Mouse (Mus musculus): ENCODE measurements around the gene Fam198b. TPM values are rescaled to one million over a fixed set of nuclear protein-coding genes. Genes with fewer than 3 reads are reported as not detected.

The Fam198b gene
- polyA plus RNA-seq, 1 experiment from 2014 or later: 26.1 TPM

DNA sequence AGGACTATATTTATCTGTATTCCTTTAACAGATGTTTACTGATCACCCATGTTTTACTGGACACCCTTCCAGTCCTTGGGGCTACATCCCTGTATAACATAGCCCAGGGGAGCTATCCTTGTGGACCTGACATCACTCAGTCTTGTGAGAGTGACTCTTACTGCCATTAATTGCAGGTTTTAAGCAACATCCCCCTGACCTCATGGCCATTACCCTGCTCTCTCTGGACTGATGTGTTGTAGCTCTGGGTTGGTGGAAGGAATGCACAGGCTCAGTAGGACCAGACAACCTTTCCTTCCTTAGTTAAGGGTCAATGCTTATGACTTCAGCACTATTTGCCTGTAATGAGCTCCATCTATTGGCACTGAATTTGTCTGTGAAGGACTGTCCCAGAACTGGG is 14.2 kb downstream of the Fam198b start:
- Histone ChIP-seq H3K27ac (peak overlapping the region; percentile 69), H3K79me2 (ENCODE audit: inconsistent target) (peaks cover 71% of the 10 kb centered on the region), H3K36me3 (ENCODE audit: inconsistent target) (no peaks in the 10 kb centered on the region)

DNA sequence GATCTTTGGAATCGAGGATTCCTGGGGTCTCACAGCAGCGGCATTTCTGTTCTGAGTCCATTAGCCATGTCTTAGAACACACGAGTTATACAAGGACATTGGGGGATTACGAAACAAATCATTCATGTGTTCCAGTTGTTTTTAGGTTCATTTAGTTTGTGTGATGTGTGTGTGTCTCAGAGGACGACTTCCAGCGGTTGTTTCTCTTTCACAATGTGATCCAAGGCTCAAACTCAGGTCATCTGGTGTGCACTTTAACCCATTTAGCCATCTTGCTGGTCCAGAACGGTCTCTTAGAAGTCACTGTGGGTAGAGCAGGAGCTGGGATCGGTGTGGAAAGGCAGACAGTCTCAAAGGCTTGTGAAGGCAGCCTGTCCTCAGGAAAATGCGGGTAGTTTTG is 15.6 kb downstream of the Fam198b start:
- Histone ChIP-seq H3K79me2 (ENCODE audit: inconsistent target) (peaks cover 71% of the 10 kb centered on the region), H3K27ac (peak overlapping the region; percentile 69)
- 74% methylated on average over 9 of the region's 9 CpGs for WGBS (ENCODE audit: missing documents)

More for the DNA sequence above, 14.2 kb downstream of the Fam198b start:
- no peak overlapping the region for H3K4me3 ChIP-seq (ENCODE audit: inconsistent target)

DNA sequence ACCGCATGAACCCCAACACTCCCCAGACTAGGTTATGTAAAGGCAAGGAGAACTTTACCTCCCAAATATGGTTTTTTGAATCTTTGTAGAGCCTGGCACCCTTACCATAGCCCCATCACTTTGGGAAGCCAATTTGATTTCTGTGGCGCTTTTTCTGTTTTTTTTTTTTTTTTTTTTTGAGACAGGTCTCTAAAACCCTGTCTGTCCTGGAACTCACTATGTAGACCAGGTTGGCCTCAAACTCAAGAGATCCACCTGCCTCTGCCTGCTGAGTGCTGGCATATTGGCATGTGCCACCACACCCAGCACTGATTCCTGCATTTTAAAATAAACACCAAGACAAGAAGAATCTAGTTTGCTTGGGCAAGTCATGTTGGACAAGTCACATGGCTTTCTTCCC is 16.2 kb downstream of the Fam198b start:
- Histone ChIP-seq H3K36me3 (ENCODE audit: inconsistent target) (no peaks in the 10 kb centered on the region), H3K4me3 (ENCODE audit: inconsistent target) (no peak overlapping the region), H3K27ac (peak overlapping the region; percentile 69), H3K79me2 (ENCODE audit: inconsistent target) (peaks cover 71% of the 10 kb centered on the region)
- WGBS (ENCODE audit: missing documents): 100% methylated on average over 2 of the region's 2 CpGs

More for the DNA sequence above, 15.6 kb downstream of the Fam198b start:
- no peak overlapping the region for H3K4me3 ChIP-seq (ENCODE audit: inconsistent target)
- no peaks in the 10 kb centered on the region for H3K36me3 ChIP-seq (ENCODE audit: inconsistent target)

DNA sequence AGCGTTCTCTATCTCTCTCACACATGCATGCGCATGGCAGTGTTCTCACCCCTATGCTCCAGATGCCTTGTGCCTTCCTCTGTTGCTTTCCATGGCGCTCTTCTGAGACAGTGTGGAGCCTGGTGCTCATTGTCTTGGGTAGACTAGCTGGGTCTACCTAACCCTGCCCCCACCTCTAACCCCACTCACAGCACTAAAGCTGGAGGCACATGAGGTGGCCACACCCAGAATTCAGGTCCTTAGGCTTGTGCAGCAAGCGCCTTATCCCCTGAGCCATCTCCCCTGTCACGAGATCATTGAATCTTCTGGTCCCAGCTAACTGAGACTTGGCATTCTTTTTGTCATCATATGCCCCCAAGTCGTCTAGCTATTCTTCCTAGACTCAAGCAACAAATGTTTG is 17.0 kb downstream of the Fam198b start:
- WGBS (ENCODE audit: missing documents): 96% methylated on average over 6 of the region's 6 CpGs

DNA sequence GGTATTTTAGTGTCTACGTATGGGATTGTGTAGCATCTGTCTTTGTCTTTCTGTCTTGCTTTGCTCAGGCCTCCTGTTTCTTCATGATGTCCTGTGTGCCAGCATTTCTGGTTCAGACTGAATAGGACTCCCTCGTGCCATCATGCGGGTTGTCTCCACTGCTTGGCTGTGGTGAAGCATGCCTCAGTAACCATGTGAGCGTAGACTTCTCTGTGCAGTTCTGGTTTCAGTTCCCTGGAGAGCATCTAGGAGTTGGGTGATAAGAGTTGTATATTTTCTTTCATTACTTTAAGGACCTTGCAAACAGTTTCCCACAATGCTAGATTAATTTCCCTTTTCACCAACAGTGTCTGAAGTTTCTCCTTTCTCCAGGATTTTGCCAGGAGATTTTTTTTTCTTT is 17.4 kb downstream of the Fam198b start:
- Histone ChIP-seq H3K27ac (peak overlapping the region; percentile 69), H3K4me3 (ENCODE audit: inconsistent target) (no peak overlapping the region), H3K36me3 (ENCODE audit: inconsistent target) (no peaks in the 10 kb centered on the region), H3K79me2 (ENCODE audit: inconsistent target) (peaks cover 60% of the 10 kb centered on the region)
- WGBS (ENCODE audit: missing documents): 38% methylated on average over 4 of the region's 4 CpGs

More for the DNA sequence above, 17.0 kb downstream of the Fam198b start:
- H3K79me2 ChIP-seq (ENCODE audit: inconsistent target): peaks cover 64% of the 10 kb centered on the region
- H3K27ac ChIP-seq: peak overlapping the region; percentile 69
- no peak overlapping the region for H3K4me3 ChIP-seq (ENCODE audit: inconsistent target)
- H3K36me3 ChIP-seq (ENCODE audit: inconsistent target): no peaks in the 10 kb centered on the region

- no peak overlapping the region for H3K27ac ChIP-seq
- H3K79me2 ChIP-seq (ENCODE audit: inconsistent target): peaks cover 54% of the 10 kb centered on the region
- H3K36me3 ChIP-seq (ENCODE audit: inconsistent target): no peaks in the 10 kb centered on the region
- 52% methylated on average over 6 of the region's 6 CpGs for whole genome bisulfite sequencing (ENCODE audit: missing documents)
- no peak overlapping the region for H3K4me3 ChIP-seq (ENCODE audit: inconsistent target)
Measured at GRCm38 (mm10) chr3:79903803-79904202, 19.5 kb downstream of the Fam198b start.

GRCm38 (mm10) chr3:79904238-79904757 is 20.0 kb downstream of the Fam198b start:
- Histone ChIP-seq H3K36me3 (ENCODE audit: inconsistent target) (no peaks in the 10 kb centered on the region), H3K4me3 (ENCODE audit: inconsistent target) (no peak overlapping the region), H3K27ac (no peak overlapping the region), H3K79me2 (ENCODE audit: inconsistent target) (peaks cover 52% of the 10 kb centered on the region)
- WGBS (ENCODE audit: missing documents): 93% methylated on average over 10 of the region's 10 CpGs

GRCm38 (mm10) chr3:79905397-79905796 is 21.1 kb downstream of the Fam198b start:
- peaks cover 41% of the 10 kb centered on the region; the same call in 1 of the 2 replicates for H3K79me2 ChIP-seq (ENCODE audit: inconsistent target)
- H3K36me3 ChIP-seq (ENCODE audit: inconsistent target): no peaks in the 10 kb centered on the region
- no peak overlapping the region for H3K4me3 ChIP-seq (ENCODE audit: inconsistent target)
- no peak overlapping the region for H3K27ac ChIP-seq

DNA sequence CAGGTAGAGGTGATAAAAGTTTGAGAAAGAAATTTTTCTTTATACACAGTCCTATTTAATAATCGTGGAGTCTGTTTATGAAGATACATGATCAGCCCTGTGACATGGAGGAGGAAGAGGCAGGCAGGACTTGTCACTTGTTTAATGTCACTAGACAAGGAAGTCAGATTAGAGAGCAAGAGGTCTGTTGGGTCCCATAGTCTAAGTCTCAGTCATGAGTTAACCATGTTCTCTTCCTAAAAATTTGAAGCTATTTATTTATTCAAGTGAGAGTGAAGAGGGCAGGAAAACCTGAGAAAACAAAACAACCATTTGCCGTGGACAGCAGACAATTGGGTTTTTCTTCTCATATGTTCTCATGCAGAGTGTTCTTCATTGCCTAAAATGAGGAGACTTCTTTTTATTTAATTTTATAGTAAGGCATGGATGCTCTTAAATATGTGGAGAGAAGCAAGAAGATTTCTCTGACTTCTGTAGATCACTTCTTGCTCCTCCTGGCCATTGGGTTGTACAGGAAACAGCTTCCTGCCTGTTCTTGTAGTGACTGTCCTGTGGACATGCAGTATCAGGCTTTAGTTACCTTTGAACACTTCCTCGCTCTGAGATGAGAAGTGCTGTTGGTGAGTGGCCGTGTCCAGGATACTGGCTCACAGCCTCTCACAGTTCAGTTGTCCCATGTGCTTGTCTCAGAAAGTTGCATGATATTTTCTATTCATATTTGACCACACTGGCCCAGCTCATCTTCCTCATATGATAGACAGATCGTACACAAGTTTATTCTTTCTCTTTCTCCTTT is 22.1 kb downstream of the Fam198b start:
- 32% methylated on average over 5 of the region's 5 CpGs for WGBS (ENCODE audit: missing documents)
- no peaks in the 10 kb centered on the region for H3K36me3 ChIP-seq (ENCODE audit: inconsistent target)
- no peak overlapping the region for H3K4me3 ChIP-seq (ENCODE audit: inconsistent target)
- H3K79me2 ChIP-seq (ENCODE audit: inconsistent target): peaks cover 40% of the 10 kb centered on the region; the same call in 1 of the 2 replicates
- H3K27ac ChIP-seq: 0 out of 2 replicates have a peak overlapping the region, but pooled peaks have one; percentile 10

- Histone ChIP-seq H3K79me2 (ENCODE audit: inconsistent target) (peaks cover 43% of the 10 kb centered on the region; the same call in 1 of the 2 replicates), H3K27ac (no peak overlapping the region), H3K4me3 (ENCODE audit: inconsistent target) (no peak overlapping the region), H3K36me3 (ENCODE audit: inconsistent target) (no peaks in the 10 kb centered on the region)
- WGBS (ENCODE audit: missing documents): 37% methylated on average over 7 of the region's 7 CpGs
Measured at GRCm38 (mm10) chr3:79907223-79907622, 22.9 kb downstream of the Fam198b start.

DNA sequence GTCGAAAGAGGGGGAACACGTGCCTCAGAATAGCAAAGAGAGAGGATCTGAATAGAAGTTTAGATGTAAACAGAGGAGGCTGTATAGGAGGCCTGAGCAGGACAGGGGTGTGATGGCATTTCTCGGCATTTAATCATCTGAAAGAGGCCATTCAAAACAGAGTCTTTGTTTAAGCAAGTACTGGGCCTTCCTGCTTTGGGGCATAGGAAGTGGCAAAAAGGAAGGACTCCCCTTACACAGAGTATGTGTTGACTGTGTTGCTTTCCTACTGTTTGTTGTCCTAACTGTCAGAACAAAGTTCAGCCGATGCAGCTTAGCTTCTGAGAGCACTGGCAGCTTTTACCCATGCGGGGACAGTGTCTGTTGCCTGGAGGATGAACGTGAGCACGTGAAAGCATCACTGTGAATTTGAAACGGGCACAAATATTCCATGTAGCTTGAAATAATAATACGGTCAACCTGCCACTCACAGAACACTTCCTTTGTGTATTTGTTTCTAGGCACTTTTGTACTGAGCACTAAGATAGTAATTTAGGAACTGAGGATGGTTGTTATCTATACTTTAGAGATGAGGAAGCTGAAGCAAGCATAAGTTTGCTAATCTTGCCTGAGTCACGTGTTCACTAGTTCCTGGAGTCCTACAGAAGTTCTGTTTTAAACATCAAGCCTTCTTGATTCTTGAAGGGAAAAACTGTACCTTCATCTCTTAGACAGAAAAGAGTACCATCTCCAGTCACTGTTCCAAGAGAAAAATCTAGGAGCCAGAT is 26.2 kb downstream of the Fam198b start:
- Histone ChIP-seq H3K27ac (peak overlapping the region; percentile 87), H3K4me3 (ENCODE audit: inconsistent target) (no peak overlapping the region), H3K36me3 (ENCODE audit: inconsistent target) (no peaks in the 10 kb centered on the region), H3K79me2 (ENCODE audit: inconsistent target) (peaks cover 20% of the 10 kb centered on the region; the same call in 1 of the 2 replicates)
- WGBS (ENCODE audit: missing documents): 49% methylated on average over 10 of the region's 10 CpGs

DNA sequence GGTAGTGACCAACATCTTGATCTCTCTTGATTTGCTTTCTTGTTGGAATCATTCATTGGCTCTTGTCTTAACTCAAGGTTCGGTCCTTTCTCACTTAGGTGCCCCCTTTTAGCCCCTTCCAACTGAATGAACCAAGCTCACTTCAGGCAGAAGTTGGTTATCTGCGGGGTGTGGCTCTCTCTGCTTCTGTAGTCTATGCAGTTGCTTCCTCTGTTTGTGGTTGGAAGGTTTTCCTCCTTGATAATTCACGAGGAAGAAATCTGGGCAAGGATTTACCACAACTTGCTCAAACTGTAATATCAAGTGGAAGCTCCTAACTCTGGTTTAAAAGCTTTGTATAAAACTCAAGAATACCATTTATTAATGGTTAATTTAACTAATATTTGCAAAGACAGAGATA is 26.8 kb downstream of the Fam198b start:
- Histone ChIP-seq H3K27ac (peak overlapping the region; percentile 87), H3K4me3 (ENCODE audit: inconsistent target) (no peak overlapping the region), H3K36me3 (ENCODE audit: inconsistent target) (no peaks in the 10 kb centered on the region), H3K79me2 (ENCODE audit: inconsistent target) (peaks cover 20% of the 10 kb centered on the region; the same call in 1 of the 2 replicates)
- WGBS (ENCODE audit: missing documents): 24% methylated on average over 3 of the region's 3 CpGs

DNA sequence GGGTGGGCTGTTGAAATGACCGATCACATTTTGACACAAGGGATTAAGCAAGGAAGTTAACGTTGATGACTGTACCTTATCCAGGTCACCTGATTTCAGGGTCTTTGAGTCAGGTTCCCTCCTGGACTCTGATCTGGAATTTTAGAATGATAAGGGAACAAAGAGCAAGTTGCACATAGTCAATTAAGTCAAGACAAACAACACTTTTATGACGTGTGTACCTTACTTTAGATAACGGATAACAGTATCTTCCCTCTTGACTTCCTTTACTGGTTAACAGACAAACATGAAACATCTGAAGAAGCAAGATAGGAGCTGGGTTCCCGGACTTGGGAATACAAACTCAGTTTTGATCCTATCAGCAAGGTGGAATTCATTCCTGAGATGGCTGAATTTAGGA is 29.7 kb downstream of the Fam198b start:
- no peak overlapping the region for H3K4me3 ChIP-seq (ENCODE audit: inconsistent target)
- H3K36me3 ChIP-seq (ENCODE audit: inconsistent target): no peaks in the 10 kb centered on the region
- peaks cover 16% of the 10 kb centered on the region; the same call in 1 of the 2 replicates for H3K79me2 ChIP-seq (ENCODE audit: inconsistent target)
- no peak overlapping the region for H3K27ac ChIP-seq
- WGBS (ENCODE audit: missing documents): 85% methylated on average over 5 of the region's 5 CpGs

GRCm38 (mm10) chr3:79916185-79916584 is 31.9 kb downstream of the Fam198b start:
- no peaks in the 10 kb centered on the region for H3K36me3 ChIP-seq (ENCODE audit: inconsistent target)
- WGBS (ENCODE audit: missing documents): 79% methylated on average over 5 of the region's 5 CpGs
- no peak overlapping the region for H3K4me3 ChIP-seq (ENCODE audit: inconsistent target)
- peaks cover 16% of the 10 kb centered on the region; the same call in 1 of the 2 replicates for H3K79me2 ChIP-seq (ENCODE audit: inconsistent target)
- peak overlapping the region; percentile 10 for H3K27ac ChIP-seq

GRCm38 (mm10) chr3:79918761-79919160 is 34.4 kb downstream of the Fam198b start:
- H3K79me2 ChIP-seq (ENCODE audit: inconsistent target): peaks cover 7% of the 10 kb centered on the region; the same call in 1 of the 2 replicates

More at GRCm38 (mm10) chr3:79918761-79919160, 34.4 kb downstream of the Fam198b start:
- Histone ChIP-seq H3K36me3 (ENCODE audit: inconsistent target) (no peaks in the 10 kb centered on the region), H3K4me3 (ENCODE audit: inconsistent target) (no peak overlapping the region), H3K27ac (no peak overlapping the region)

Measured in macrophage (primary cell).